Mouse (Mus musculus): ENCODE measurements around the gene C2cd4d. TPM values are rescaled to one million over a fixed set of nuclear protein-coding genes. Genes with fewer than 3 reads are reported as not detected.
A peak's percentile ranks its signal among the peaks of the same experiment; 100 is the strongest.

The C2cd4d gene
- total and polyA plus RNA-seq, 3 experiments = 0.14 TPM; not detected in 2

- H3K36me3 ChIP-seq (ENCODE audit: control insufficient read depth, insufficient read depth, low read length) = no peaks in the 10 kb centered on the region
- H3K79me2 ChIP-seq (replicated peaks; ENCODE audit: control insufficient read depth, insufficient read depth, low read length) = no peaks in the 10 kb centered on the region
- H3K4me3 ChIP-seq = no peak overlapping the region
- H3K4me1 ChIP-seq (ENCODE audit: control insufficient read depth, insufficient read depth, low read length) = peaks cover 1% of the 10 kb centered on the region; the same call in 1 of the 2 replicates
- DNase-seq = peak; percentile 67 to 68
- intact Hi-C loops (cut with DNase I) = loop anchor here (2.0 to 5.0 kb wide), 4 partner anchors 91 to 536 kb away; no protein-coding TSS in a partner anchor
- H3K9ac ChIP-seq (ENCODE audit: low read depth, low read length) = no peak overlapping the region
- peak; percentile 89 for TF ChIP-seq EP300 (IDR thresholded peaks at IDR 0.05; ENCODE audit: insufficient read depth, low read depth, low read length)
- no peak for TF ChIP-seq POLR2A (IDR thresholded peaks at IDR 0.05; ENCODE audit: insufficient read depth, low read depth, low read length)
- TF ChIP-seq CTCF (IDR thresholded peaks at IDR 0.05) = peak; percentile 72
- no peak overlapping the region for H3K27ac ChIP-seq
- WGBS = 22% methylated on average over 3 of the region's 3 CpGs
- peaks cover 2% of the 10 kb centered on the region; the same call in 1 of the 2 replicates for H3K27me3 ChIP-seq (ENCODE audit: control insufficient read depth, insufficient read depth, low read length)
Observed at GRCm38 (mm10) chr3:94366761-94367160, 4.5 kb downstream of the C2cd4d start.

DNA sequence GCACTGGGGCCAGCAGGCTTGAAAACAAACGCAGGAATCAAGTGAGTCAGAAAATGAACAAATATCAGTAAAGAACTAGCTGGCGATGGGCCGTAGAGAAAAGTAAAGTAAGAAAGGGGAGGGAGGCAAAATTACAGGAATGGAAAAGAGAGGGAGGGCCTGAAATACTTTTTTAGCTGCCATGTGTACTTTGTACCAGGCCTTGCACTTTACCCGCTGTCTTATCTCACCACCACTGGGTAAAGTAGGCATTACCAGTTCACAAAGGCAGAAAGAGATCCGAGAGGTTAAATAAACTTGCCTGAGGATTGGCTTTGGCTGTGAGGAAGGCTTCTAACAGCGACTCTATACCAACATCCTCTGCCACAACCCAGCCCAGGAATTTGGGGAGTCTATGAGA, 5.3 kb downstream of the C2cd4d start:
- no peak overlapping the region for H3K27ac ChIP-seq
- 77% methylated on average over 6 of the region's 6 CpGs for WGBS
- DNase-seq = no peak
- intact Hi-C loops (cut with DNase I) = loop anchor here (2.0 to 5.0 kb wide), 4 partner anchors 90 to 535 kb away; no protein-coding TSS in a partner anchor
- TF ChIP-seq POLR2A (IDR thresholded peaks at IDR 0.05; ENCODE audit: insufficient read depth, low read depth, low read length) (no peak), CTCF (IDR thresholded peaks at IDR 0.05) (no peak), EP300 (IDR thresholded peaks at IDR 0.05; ENCODE audit: insufficient read depth, low read depth, low read length) (no peak)
- H3K36me3 ChIP-seq (ENCODE audit: control insufficient read depth, insufficient read depth, low read length) = no peaks in the 10 kb centered on the region
- H3K9ac ChIP-seq (ENCODE audit: low read depth, low read length) = no peak overlapping the region
- H3K4me1 ChIP-seq (ENCODE audit: control insufficient read depth, insufficient read depth, low read length) = peaks cover 1% of the 10 kb centered on the region; the same call in 1 of the 2 replicates
- peaks cover 2% of the 10 kb centered on the region; the same call in 1 of the 2 replicates for H3K27me3 ChIP-seq (ENCODE audit: control insufficient read depth, insufficient read depth, low read length)
- no peak overlapping the region for H3K4me3 ChIP-seq
- no peaks in the 10 kb centered on the region for H3K79me2 ChIP-seq (replicated peaks; ENCODE audit: control insufficient read depth, insufficient read depth, low read length)

DNA sequence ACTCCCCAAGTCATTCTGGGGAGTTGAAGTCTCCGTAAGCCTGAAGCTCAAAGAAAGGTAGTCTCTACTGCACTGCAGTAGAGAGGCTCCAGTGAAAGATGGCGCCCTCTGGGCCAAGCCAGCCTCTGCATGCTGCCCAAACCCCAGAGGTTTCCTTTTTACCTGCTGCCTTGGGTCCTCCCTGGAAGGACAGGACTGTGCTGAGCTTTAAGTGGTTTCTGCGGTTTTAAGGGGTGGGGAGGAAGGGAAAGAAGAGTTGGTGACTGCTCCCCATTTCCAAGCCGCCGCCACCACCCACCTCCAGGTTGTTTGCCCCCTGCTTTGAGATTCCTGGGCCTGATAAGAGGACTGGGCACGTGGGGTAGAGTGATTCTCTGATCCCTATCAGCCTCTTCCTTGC, 6.4 kb downstream of the C2cd4d start:
- intact Hi-C loops (cut with DNase I) = loop anchor here (5.0 kb wide), 1 partner anchor 89 kb away; no protein-coding TSS in a partner anchor
- Histone ChIP-seq H3K4me1 (ENCODE audit: control insufficient read depth, insufficient read depth, low read length) (peaks cover 1% of the 10 kb centered on the region; the same call in 1 of the 2 replicates), H3K79me2 (replicated peaks; ENCODE audit: control insufficient read depth, insufficient read depth, low read length) (no peaks in the 10 kb centered on the region), H3K4me3 (no peak overlapping the region), H3K36me3 (ENCODE audit: control insufficient read depth, insufficient read depth, low read length) (no peaks in the 10 kb centered on the region), H3K27me3 (ENCODE audit: control insufficient read depth, insufficient read depth, low read length) (peaks cover 2% of the 10 kb centered on the region; the same call in 1 of the 2 replicates), H3K9ac (ENCODE audit: low read depth, low read length) (no peak overlapping the region), H3K27ac (no peak overlapping the region)
- WGBS = 65% methylated on average over 6 of the region's 6 CpGs
- TF ChIP-seq CTCF (IDR thresholded peaks at IDR 0.05) (no peak), EP300 (IDR thresholded peaks at IDR 0.05; ENCODE audit: insufficient read depth, low read depth, low read length) (no peak), POLR2A (IDR thresholded peaks at IDR 0.05; ENCODE audit: insufficient read depth, low read depth, low read length) (no peak)
- no peak for DNase-seq

DNA sequence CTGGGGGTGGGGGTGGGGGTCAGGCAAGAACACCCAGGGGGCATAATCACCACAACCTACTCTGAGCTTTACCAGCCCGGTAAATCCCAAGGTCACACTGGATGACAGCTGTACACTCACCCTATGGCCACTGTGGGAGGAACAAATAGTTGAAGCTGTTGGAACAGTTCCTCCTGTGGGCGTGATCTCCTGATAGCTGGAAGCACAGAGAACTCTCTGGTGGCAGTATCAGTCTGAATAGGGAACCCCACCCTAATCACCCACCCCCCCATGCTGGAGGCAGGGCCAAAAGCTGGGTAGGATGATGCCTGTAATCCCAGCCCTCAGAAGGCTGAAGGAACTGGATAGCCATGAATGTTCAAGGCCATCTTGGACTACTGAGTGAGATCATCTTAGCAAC, 7.5 kb downstream of the C2cd4d start:
- 17% methylated on average over 2 of the region's 2 CpGs for WGBS
- Histone ChIP-seq H3K79me2 (replicated peaks; ENCODE audit: control insufficient read depth, insufficient read depth, low read length) (no peaks in the 10 kb centered on the region), H3K9ac (ENCODE audit: low read depth, low read length) (no peak overlapping the region), H3K27ac (no peak overlapping the region), H3K27me3 (ENCODE audit: control insufficient read depth, insufficient read depth, low read length) (no peaks in the 10 kb centered on the region), H3K4me1 (ENCODE audit: control insufficient read depth, insufficient read depth, low read length) (peaks cover 1% of the 10 kb centered on the region; the same call in 1 of the 2 replicates), H3K36me3 (ENCODE audit: control insufficient read depth, insufficient read depth, low read length) (no peaks in the 10 kb centered on the region), H3K4me3 (no peak overlapping the region)
- TF ChIP-seq EP300 (IDR thresholded peaks at IDR 0.05; ENCODE audit: insufficient read depth, low read depth, low read length) (no peak), CTCF (IDR thresholded peaks at IDR 0.05) (no peak), POLR2A (IDR thresholded peaks at IDR 0.05; ENCODE audit: insufficient read depth, low read depth, low read length) (no peak)
- intact Hi-C loops (cut with DNase I) = loop anchor here (5.0 kb wide), 1 partner anchor 88 kb away; no protein-coding TSS in a partner anchor
- no peak for DNase-seq

DNA sequence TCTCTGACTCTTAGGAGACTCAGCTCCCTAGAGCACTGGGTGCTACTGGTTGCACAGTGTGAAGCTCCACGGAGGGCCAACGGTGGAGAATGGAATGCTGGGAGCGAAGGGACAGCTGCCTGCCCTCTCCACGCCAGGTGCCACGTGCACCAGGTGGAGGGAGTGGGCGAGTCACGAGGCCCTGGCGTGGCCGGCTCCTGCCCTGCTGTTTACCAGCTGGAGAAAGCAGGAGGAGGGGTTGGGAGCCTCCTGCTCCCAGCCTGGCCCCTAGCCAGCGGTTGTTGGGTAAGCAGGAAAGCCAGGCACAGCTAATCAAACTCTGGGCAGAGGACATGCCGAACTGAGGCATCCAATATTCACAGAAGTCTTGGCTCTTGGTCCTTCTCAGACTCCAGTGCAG, 9.4 kb downstream of the C2cd4d start:
- H3K27ac ChIP-seq = no peak overlapping the region; the same call in 1 of the 2 replicates
- DNase-seq = peak; percentile 82 to 87
- intact Hi-C loops (cut with DNase I) = loop anchor here (2.0 kb wide), 1 partner anchor 71 kb away; the partner anchor contains the start of genes Mrpl9 and Oaz3
- no peak overlapping the region for H3K4me3 ChIP-seq
- no peaks in the 10 kb centered on the region for H3K36me3 ChIP-seq (ENCODE audit: control insufficient read depth, insufficient read depth, low read length)
- H3K9ac ChIP-seq (ENCODE audit: low read depth, low read length) = no peak overlapping the region; the same call in 1 of the 2 replicates
- no peaks in the 10 kb centered on the region for H3K79me2 ChIP-seq (replicated peaks; ENCODE audit: control insufficient read depth, insufficient read depth, low read length)
- 5% methylated on average over 11 of the region's 11 CpGs for WGBS
- no peak for TF ChIP-seq CTCF (IDR thresholded peaks at IDR 0.05)
- 0 out of 2 replicates have a peak, but pooled peaks have one; percentile 58 for TF ChIP-seq EP300 (IDR thresholded peaks at IDR 0.05; ENCODE audit: insufficient read depth, low read depth, low read length)
- TF ChIP-seq POLR2A (IDR thresholded peaks at IDR 0.05; ENCODE audit: insufficient read depth, low read depth, low read length) = no peak
- peaks cover 1% of the 10 kb centered on the region; the same call in 1 of the 2 replicates for H3K4me1 ChIP-seq (ENCODE audit: control insufficient read depth, insufficient read depth, low read length)
- H3K27me3 ChIP-seq (ENCODE audit: control insufficient read depth, insufficient read depth, low read length) = no peaks in the 10 kb centered on the region

GRCm38 (mm10) chr3:94372038-94372437, 9.8 kb downstream of the C2cd4d start:
- no peak for DNase-seq
- H3K27me3 ChIP-seq (ENCODE audit: control insufficient read depth, insufficient read depth, low read length) = no peaks in the 10 kb centered on the region; the same call in 1 of the 2 replicates
- 4% methylated on average over 3 of the region's 3 CpGs for WGBS
- intact Hi-C loops (cut with DNase I) = loop anchor here (2.0 kb wide), 1 partner anchor 71 kb away; the partner anchor contains the start of genes Mrpl9 and Oaz3
- H3K27ac ChIP-seq = peak overlapping the region; percentile 55
- no peak overlapping the region for H3K4me3 ChIP-seq
- H3K79me2 ChIP-seq (replicated peaks; ENCODE audit: control insufficient read depth, insufficient read depth, low read length) = no peaks in the 10 kb centered on the region
- no peak overlapping the region for H3K9ac ChIP-seq (ENCODE audit: low read depth, low read length)
- peaks cover 1% of the 10 kb centered on the region; the same call in 1 of the 2 replicates for H3K4me1 ChIP-seq (ENCODE audit: control insufficient read depth, insufficient read depth, low read length)
- H3K36me3 ChIP-seq (ENCODE audit: control insufficient read depth, insufficient read depth, low read length) = no peaks in the 10 kb centered on the region
- TF ChIP-seq CTCF (IDR thresholded peaks at IDR 0.05) (no peak), POLR2A (IDR thresholded peaks at IDR 0.05; ENCODE audit: insufficient read depth, low read depth, low read length) (no peak), EP300 (IDR thresholded peaks at IDR 0.05; ENCODE audit: insufficient read depth, low read depth, low read length) (no peak)
